Mouse (Mus musculus): Measurements from ENCODE around the gene 1700030J22Rik. TPM values are rescaled to one million over a fixed set of nuclear protein-coding genes. Genes with fewer than 3 reads are reported as not detected.

1700030J22Rik gene
- 0.37 TPM for polyA plus RNA-seq (2014; fragmentation: Illumina TruSeq; extraction: RNeasy Lipid Tissue Mini Kit (QIAGEN cat#74804); ENCODE audit: low replicate concordance)

GRCm38 (mm10) chr8:116978631-116979256, at the start of gene 1700030J22Rik:
1700030J22Rik (minus strand) TSS chr8:116978959.

GRCm38 (mm10) chr8:116993095-116993867, 14.5 kb upstream of the 1700030J22Rik start, which contains the start of gene Gcsh:
Gcsh (minus strand) TSS chr8:116993537.

DNA sequence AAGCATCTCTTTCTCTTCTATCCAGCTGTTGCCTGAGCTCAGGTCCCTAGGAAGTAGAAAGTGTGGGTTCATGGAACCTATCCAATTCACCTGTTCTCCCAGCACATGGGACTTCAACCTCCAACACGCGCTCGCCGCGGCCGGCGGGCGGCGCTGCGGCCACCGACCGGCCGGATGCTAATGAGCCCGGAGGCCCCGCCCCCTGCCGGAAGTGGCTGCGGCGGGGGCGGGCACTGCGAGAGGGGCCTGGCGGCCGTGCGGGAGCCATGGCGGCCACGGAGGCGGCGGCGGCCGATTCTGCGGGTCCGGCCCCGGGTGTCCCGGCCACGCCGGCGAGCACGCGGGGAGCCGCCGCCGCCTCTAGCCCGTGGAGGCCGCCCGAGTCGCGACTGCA, 35.6 kb downstream of the 1700030J22Rik start, which contains the start of gene Atmin:
Gene Atmin, plus strand, starts transcription at position 233 of the 394 bp plus-strand sequence.

DNA sequence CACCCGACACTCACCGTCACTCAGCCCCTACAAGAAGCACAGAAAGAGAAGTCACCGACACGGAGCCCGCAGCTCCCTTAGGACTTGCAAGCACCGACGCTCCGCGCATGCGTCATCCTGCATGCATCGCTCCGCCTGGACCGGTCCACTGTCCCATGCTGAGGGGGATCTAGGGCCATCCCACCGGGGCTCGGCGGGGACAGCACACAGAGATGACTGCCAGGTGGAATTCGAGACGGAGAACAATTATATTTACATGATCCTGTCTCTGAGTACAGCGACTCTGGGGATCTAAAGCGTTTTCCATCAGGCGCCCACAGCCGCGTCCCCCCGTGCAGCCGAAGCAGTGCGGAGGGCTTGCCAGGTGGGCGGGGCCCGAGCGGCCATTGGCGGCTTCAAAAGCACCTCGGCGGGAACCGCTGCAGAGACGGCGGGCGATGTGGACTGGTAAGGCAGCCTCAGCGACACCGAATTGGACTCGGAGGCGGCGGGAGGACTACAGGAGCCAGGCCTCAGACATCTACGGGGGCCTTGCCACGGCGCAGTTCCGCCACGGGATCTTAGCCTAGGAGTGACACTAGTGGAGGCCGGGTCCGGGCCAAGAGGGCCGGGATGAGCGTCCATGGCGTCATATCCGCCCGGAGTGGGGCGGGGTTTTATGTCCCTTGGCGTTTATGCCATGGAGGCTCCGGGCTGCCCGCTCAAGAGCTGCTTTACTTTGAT, 57.3 kb downstream of the 1700030J22Rik start, which contains the start of the genes Cmc2 and Cenpn:
Gene Cmc2, minus strand, starts transcription at position 119 of the 723 bp plus-strand sequence.
Gene Cenpn, plus strand, starts transcription at position 394 of the 723 bp plus-strand sequence.

Other genes starting within 250 kb of the 1700030J22Rik start
- gene Cdyl2, start 246.0 kb downstream of the 1700030J22Rik start, polyA plus RNA-seq (2014; fragmentation: Illumina TruSeq; extraction: RNeasy Lipid Tissue Mini Kit (QIAGEN cat#74804); ENCODE audit: low replicate concordance) = not detected
- 3.8 TPM for gene Cmc2, start 57.5 kb downstream of the 1700030J22Rik start, polyA plus RNA-seq (2014; fragmentation: Illumina TruSeq; extraction: RNeasy Lipid Tissue Mini Kit (QIAGEN cat#74804); ENCODE audit: low replicate concordance)
- 3.0 TPM for gene Cenpn, start 57.2 kb downstream of the 1700030J22Rik start, polyA plus RNA-seq (2014; fragmentation: Illumina TruSeq; extraction: RNeasy Lipid Tissue Mini Kit (QIAGEN cat#74804); ENCODE audit: low replicate concordance)
- 5.2 TPM for gene Atmin, start 35.6 kb downstream of the 1700030J22Rik start, polyA plus RNA-seq (2014; fragmentation: Illumina TruSeq; extraction: RNeasy Lipid Tissue Mini Kit (QIAGEN cat#74804); ENCODE audit: low replicate concordance)
- gene Gcsh, start 14.6 kb upstream of the 1700030J22Rik start, polyA plus RNA-seq (2014; fragmentation: Illumina TruSeq; extraction: RNeasy Lipid Tissue Mini Kit (QIAGEN cat#74804); ENCODE audit: low replicate concordance) = 77.7 TPM
- not detected for gene Pkd1l2, start 103.5 kb upstream of the 1700030J22Rik start, polyA plus RNA-seq (2014; fragmentation: Illumina TruSeq; extraction: RNeasy Lipid Tissue Mini Kit (QIAGEN cat#74804); ENCODE audit: low replicate concordance)
- 0.74 TPM for gene Bco1, start 116.9 kb upstream of the 1700030J22Rik start, polyA plus RNA-seq (2014; fragmentation: Illumina TruSeq; extraction: RNeasy Lipid Tissue Mini Kit (QIAGEN cat#74804); ENCODE audit: low replicate concordance)
- gene Gan, start 179.2 kb upstream of the 1700030J22Rik start, polyA plus RNA-seq (2014; fragmentation: Illumina TruSeq; extraction: RNeasy Lipid Tissue Mini Kit (QIAGEN cat#74804); ENCODE audit: low replicate concordance) = 4.5 TPM

Data from small intestine, adult 10 weeks (tissue).